Mouse (Mus musculus) spleen, postnatal 10 days (tissue): ENCODE results near the gene Phpt1.

ENCODE experiments used
- DNase-seq, 2 experiments: peaks; one replicate each; pipeline ENCODE4 v3.0.0; 2021 to 2022; ENCODE audit warnings: low spot score in 2 of 2

Gene Phpt1

GRCm38 (mm10) chr2:25574579-25575431 is at the start of gene Phpt1, which contains the start of gene Mamdc4:
Phpt1 (minus strand) TSS chr2:25575224.
Mamdc4 (minus strand) TSS chr2:25574845.
- DNase-seq, result peak; percentile 86 to 95

- peak; percentile 50 to 78 for DNase-seq
Observed at GRCm38 (mm10) chr2:25621229-25622200, 46.5 kb upstream of the Phpt1 start, which contains the start of gene Tmem141. Tmem141 (minus strand) TSS chr2:25622005.

- no peak for DNase-seq
Observed at GRCm38 (mm10) chr2:25620852-25621228, 45.8 kb upstream of the Phpt1 start.

GRCm38 (mm10) chr2:25620386-25620785 is 45.4 kb upstream of the Phpt1 start:
- no peak for DNase-seq

- no peak for DNase-seq
Observed at GRCm38 (mm10) chr2:25617578-25617977, 42.6 kb upstream of the Phpt1 start, which contains the start of gene Ccdc183. Ccdc183 (minus strand) TSS chr2:25617678.

GRCm38 (mm10) chr2:25616398-25616797 is 41.4 kb upstream of the Phpt1 start:
- no peak for DNase-seq

GRCm38 (mm10) chr2:25608671-25609070 is 33.6 kb upstream of the Phpt1 start:
- no peak for DNase-seq

- peak; percentile 78 to 90 for DNase-seq
Observed at GRCm38 (mm10) chr2:25607761-25608622, 33.0 kb upstream of the Phpt1 start, which contains the start of gene Rabl6. Rabl6 (minus strand) TSS chr2:25608521.

- no peak for DNase-seq
Observed at GRCm38 (mm10) chr2:25602526-25602925, 27.5 kb upstream of the Phpt1 start.

- no peak for DNase-seq
Observed at GRCm38 (mm10) chr2:25600037-25600436, 25.0 kb upstream of the Phpt1 start.

GRCm38 (mm10) chr2:25598749-25599148 is 23.7 kb upstream of the Phpt1 start:
- no peak for DNase-seq

GRCm38 (mm10) chr2:25596765-25597510 is 21.9 kb upstream of the Phpt1 start:
- no peak for DNase-seq

GRCm38 (mm10) chr2:25591863-25592262 is 16.8 kb upstream of the Phpt1 start:
- DNase-seq, result peak in 1 of 2 experiments; percentile 53

- DNase-seq, result no peak
Observed at GRCm38 (mm10) chr2:25588227-25588907, 13.3 kb upstream of the Phpt1 start.

- DNase-seq, result no peak
Observed at GRCm38 (mm10) chr2:25587290-25587689, 12.3 kb upstream of the Phpt1 start.

GRCm38 (mm10) chr2:25585601-25586000 is 10.6 kb upstream of the Phpt1 start:
- DNase-seq, result no peak

GRCm38 (mm10) chr2:25584856-25585255 is 9.8 kb upstream of the Phpt1 start:
- no peak for DNase-seq

- no peak for DNase-seq
Observed at GRCm38 (mm10) chr2:25584152-25584551, 9.1 kb upstream of the Phpt1 start.

- DNase-seq, result no peak
Observed at GRCm38 (mm10) chr2:25583571-25583970, 8.5 kb upstream of the Phpt1 start.

GRCm38 (mm10) chr2:25583120-25583481 is 8.1 kb upstream of the Phpt1 start:
- no peak for DNase-seq
